Mouse (Mus musculus) stomach, postnatal 0 days (tissue): Measurements from ENCODE around the gene Plin5.

Experiments
- CTCF ChIP-seq: IDR thresholded peaks from 2 replicates; pipeline ENCODE4 v1.5.1; 2016; ENCODE audit warnings: antibody characterized with exemption, low read depth, mild to moderate bottlenecking, moderate library complexity
- EP300 ChIP-seq: optimal IDR thresholded peaks from 2 replicates; pipeline ENCODE3; 2016; ENCODE audit warnings: antibody characterized with exemption

GRCm38 (mm10) chr17:56131136-56131535 is 13.7 kb upstream of the Plin5 start:
- TF ChIP-seq CTCF (no peak), EP300 (no peak)
